Mouse (Mus musculus) cortical plate, adult 2 months (tissue): Measurements from ENCODE around the gene Acsm3.

ENCODE experiments used
- CTCF ChIP-seq: fragments of 200-500 bp; IDR thresholded peaks from 2 replicates; pipeline ENCODE4 v1.5.1; 2011; ENCODE audit warnings: mild to moderate bottlenecking, control low read depth, low read length; ENCODE audit not compliant: insufficient read depth; ENCODE audit errors: extremely low read depth
- POLR2A ChIP-seq: fragments of 200-500 bp; IDR thresholded peaks from 2 replicates; pipeline ENCODE4 v1.6.1; 2011; ENCODE audit warnings: mild to moderate bottlenecking, low read length, control low read depth; ENCODE audit not compliant: insufficient read depth; ENCODE audit errors: extremely low read depth

DNA sequence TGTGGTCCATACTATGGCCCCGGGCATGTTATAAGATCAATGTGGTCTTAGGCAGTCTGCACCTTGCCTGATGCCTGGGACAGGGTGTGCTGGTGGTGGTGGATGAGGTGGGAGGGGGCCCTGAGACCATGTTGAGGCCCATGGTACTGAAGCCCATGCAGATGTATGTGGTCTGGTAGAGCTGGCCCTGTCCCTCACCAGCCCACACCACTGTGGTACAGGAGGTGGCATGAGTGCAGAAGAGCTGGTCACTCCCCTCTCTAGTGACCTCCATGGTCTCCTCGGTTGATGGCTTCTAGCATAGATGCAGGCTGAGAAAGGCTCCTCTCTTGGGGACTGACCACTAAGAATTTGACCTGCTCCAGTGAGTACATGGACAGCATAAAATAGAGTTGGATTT lies 21.8 kb upstream of the Acsm3 start:
- no peak for TF ChIP-seq CTCF
- no peak for TF ChIP-seq POLR2A
